Mouse (Mus musculus): Measurements from ENCODE around the gene Wdr78. TPM values are rescaled to one million over a fixed set of nuclear protein-coding genes. Genes with fewer than 3 reads are reported as not detected.

The Wdr78 gene
- polyA plus RNA-seq, 1 experiment from 2014 or later, result 7.4 TPM

DNA sequence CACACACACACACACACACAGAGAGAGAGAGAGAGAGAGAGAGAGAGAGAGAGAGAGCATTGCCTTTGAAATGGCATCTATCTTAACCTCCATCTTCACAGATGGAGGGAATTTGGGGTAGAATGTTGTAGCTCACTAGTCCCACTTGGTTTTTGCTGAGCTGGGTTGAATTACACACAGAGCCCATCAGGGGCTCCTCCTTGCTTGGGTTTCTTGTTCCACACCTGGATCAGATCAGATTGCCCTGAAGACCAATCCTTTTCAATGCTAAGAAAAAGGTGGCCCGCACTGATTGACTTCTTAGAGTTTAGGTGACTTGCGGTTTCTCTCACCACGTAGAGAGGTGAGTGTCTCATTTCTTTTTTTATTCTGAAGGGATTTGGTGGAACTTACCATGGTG, 122.7 kb downstream of the Wdr78 start:
- Histone ChIP-seq H3K4me2 (replicated peaks) (no peak overlapping the region), H3K4me1 (replicated peaks; ENCODE audit: control insufficient read depth, insufficient read depth, low read length) (no peaks in the 10 kb centered on the region), H3K9ac (no peak overlapping the region), H3K27ac (no peak overlapping the region), H3K9me3 (ENCODE audit: control insufficient read depth, low read length) (no peaks in the 10 kb centered on the region), H3K4me3 (replicated peaks; ENCODE audit: low read length) (no peak overlapping the region), H3K27me3 (ENCODE audit: control insufficient read depth, insufficient read depth, low read length) (no peaks in the 10 kb centered on the region), H3K36me3 (replicated peaks; ENCODE audit: control insufficient read depth, insufficient read depth) (no peaks in the 10 kb centered on the region)
- DNase-seq (ENCODE audit: low spot score) (no peak), ATAC-seq (ENCODE audit: low FRiP score) (no peak)
- WGBS, result 82% methylated on average over 3 of the region's 3 CpGs

DNA sequence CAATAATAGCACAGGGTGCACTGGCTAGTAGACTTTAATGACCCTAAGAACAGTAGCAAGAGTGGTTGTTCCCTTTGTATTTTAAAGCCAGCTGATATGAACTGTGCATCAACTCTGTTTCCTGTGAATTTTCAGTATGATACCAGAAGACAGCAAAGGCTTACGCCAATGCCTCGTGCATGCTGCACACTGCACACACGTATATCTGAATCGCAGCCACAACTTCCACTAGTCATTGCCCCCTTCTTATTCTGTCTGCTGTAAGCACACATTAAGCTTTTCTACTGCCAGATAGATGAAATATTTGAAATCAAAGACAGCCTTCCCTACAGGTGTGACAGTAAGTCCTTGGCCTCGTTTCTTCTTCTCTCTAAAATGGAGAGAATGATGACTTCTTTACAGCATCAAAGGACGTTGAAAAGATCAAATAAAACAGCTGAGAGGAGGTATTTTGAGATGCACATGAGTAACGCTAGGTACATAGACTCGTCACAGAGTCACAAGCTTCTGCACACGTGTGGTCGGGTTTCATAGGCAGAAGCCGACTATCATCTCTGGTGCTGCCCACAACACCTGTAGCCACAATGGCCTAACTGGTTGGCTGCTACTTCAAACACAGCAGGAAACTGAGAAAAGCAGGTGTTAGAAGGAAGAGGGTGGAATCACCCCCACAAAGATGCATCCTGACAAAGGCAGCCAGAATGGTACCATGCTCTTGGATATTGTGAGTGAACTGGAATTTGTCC, 123.6 kb downstream of the Wdr78 start:
- WGBS, result 89% methylated on average over 11 of the region's 11 CpGs
- ATAC-seq (ENCODE audit: low FRiP score), result no peak
- no peak overlapping the region for H3K4me3 ChIP-seq (replicated peaks; ENCODE audit: low read length)
- no peak overlapping the region for H3K27ac ChIP-seq
- H3K27me3 ChIP-seq (ENCODE audit: control insufficient read depth, insufficient read depth, low read length), result no peaks in the 10 kb centered on the region
- H3K36me3 ChIP-seq (replicated peaks; ENCODE audit: control insufficient read depth, insufficient read depth), result no peaks in the 10 kb centered on the region
- H3K4me1 ChIP-seq (replicated peaks; ENCODE audit: control insufficient read depth, insufficient read depth, low read length), result no peaks in the 10 kb centered on the region
- no peaks in the 10 kb centered on the region for H3K9me3 ChIP-seq (ENCODE audit: control insufficient read depth, low read length)
- no peak overlapping the region for H3K9ac ChIP-seq
- no peak overlapping the region for H3K4me2 ChIP-seq (replicated peaks)
- no peak for DNase-seq (ENCODE audit: low spot score)

DNA sequence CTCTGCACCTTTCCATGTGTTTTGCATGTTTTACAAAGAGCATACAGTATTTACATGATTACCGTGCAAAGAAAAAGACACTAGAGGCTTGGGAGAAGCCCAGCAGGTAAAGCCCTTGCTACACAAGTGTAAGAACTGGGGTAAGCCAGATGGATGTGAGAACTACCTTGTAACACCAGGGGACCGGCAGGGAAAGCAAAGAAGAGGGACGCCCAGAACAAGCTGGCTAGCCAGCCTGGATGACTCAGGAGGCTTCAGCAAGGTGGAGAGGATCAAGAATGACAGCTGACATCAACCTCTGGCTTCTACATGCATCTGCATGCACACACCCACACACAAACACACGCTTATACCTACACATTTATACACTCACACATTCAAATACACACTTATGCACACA, 124.3 kb downstream of the Wdr78 start:
- WGBS, result 83% methylated on average over 4 of the region's 4 CpGs

DNA sequence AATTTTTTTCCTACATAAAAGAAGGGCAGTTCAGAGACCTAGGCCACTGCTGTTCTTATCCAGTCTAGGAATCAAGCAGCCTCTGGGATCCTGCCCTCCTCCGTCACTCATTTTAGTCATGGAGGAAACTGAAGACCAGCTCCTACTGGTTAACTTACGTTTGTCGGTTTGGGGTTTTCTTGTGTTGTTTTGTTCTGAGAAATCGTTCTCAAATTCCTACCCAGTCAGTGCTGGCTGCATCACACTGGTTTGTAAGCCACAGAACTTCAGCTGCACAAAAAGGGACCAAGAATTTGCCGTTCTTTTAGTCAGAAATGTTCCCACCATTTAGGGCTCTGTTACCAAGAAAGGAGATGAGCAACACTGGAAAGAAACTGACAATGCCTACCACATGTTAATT, 125.0 kb downstream of the Wdr78 start:
- Histone ChIP-seq H3K4me3 (replicated peaks; ENCODE audit: low read length) (no peak overlapping the region), H3K4me1 (replicated peaks; ENCODE audit: control insufficient read depth, insufficient read depth, low read length) (no peaks in the 10 kb centered on the region), H3K27me3 (ENCODE audit: control insufficient read depth, insufficient read depth, low read length) (no peaks in the 10 kb centered on the region), H3K36me3 (replicated peaks; ENCODE audit: control insufficient read depth, insufficient read depth) (no peaks in the 10 kb centered on the region), H3K27ac (no peak overlapping the region), H3K9me3 (ENCODE audit: control insufficient read depth, low read length) (no peaks in the 10 kb centered on the region), H3K9ac (no peak overlapping the region), H3K4me2 (replicated peaks) (no peak overlapping the region)
- ATAC-seq (ENCODE audit: low FRiP score) (no peak), DNase-seq (ENCODE audit: low spot score) (no peak)
- 80% methylated on average over 5 of the region's 5 CpGs for WGBS

More for the DNA sequence above, 124.3 kb downstream of the Wdr78 start:
- no peak for DNase-seq (ENCODE audit: low spot score)
- no peak overlapping the region for H3K4me2 ChIP-seq (replicated peaks)
- no peaks in the 10 kb centered on the region for H3K9me3 ChIP-seq (ENCODE audit: control insufficient read depth, low read length)
- H3K27me3 ChIP-seq (ENCODE audit: control insufficient read depth, insufficient read depth, low read length), result no peaks in the 10 kb centered on the region
- no peak overlapping the region for H3K9ac ChIP-seq
- no peak for ATAC-seq (ENCODE audit: low FRiP score)
- no peak overlapping the region for H3K27ac ChIP-seq
- no peak overlapping the region for H3K4me3 ChIP-seq (replicated peaks; ENCODE audit: low read length)
- H3K4me1 ChIP-seq (replicated peaks; ENCODE audit: control insufficient read depth, insufficient read depth, low read length), result no peaks in the 10 kb centered on the region
- no peaks in the 10 kb centered on the region for H3K36me3 ChIP-seq (replicated peaks; ENCODE audit: control insufficient read depth, insufficient read depth)

DNA sequence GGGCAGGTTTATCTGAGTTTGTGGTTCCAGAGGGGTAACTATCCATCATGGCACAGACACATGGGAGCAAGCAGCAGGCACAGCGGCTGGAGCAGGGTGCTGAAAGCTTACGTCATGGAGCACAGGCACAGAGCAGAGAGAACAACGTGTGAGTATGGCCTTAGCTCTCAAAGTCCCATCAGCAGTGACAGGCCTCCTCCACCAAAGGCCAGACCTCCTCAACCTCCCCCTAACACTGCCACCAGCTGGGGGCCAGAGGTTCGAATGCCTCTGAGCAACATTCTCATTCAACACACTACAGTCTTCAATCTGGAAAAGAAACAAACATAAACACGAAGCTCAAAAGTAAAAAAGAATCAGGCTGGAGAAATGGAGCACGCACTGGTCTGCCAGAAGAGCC, 125.8 kb downstream of the Wdr78 start:
- no peaks in the 10 kb centered on the region for H3K9me3 ChIP-seq (ENCODE audit: control insufficient read depth, low read length)
- no peaks in the 10 kb centered on the region for H3K27me3 ChIP-seq (ENCODE audit: control insufficient read depth, insufficient read depth, low read length)
- no peak overlapping the region for H3K9ac ChIP-seq
- H3K4me3 ChIP-seq (replicated peaks; ENCODE audit: low read length), result no peak overlapping the region
- H3K36me3 ChIP-seq (replicated peaks; ENCODE audit: control insufficient read depth, insufficient read depth), result no peaks in the 10 kb centered on the region
- DNase-seq (ENCODE audit: low spot score) (no peak), ATAC-seq (ENCODE audit: low FRiP score) (no peak)
- H3K4me1 ChIP-seq (replicated peaks; ENCODE audit: control insufficient read depth, insufficient read depth, low read length), result no peaks in the 10 kb centered on the region
- H3K4me2 ChIP-seq (replicated peaks), result no peak overlapping the region
- 88% methylated on average over 6 of the region's 6 CpGs for WGBS
- H3K27ac ChIP-seq, result no peak overlapping the region

Other genes with a start within 250 kb of the Wdr78 start
- gene Tctex1d1, start 135.9 kb downstream of the Wdr78 start, polyA plus RNA-seq (2014; fragmentation: Nextera tagmentation; extraction: Ambion mirVana), result 3.7 and 4.5 TPM in 2 replicates
- gene Insl5, start 87.7 kb downstream of the Wdr78 start, polyA plus RNA-seq (2014; fragmentation: Nextera tagmentation; extraction: Ambion mirVana), result 0.51 TPM in 1 of 2 replicates, not detected in the other
- 31.4 and 33.2 TPM in 2 replicates for gene Mier1, start 165 bp downstream of the Wdr78 start, polyA plus RNA-seq (2014; fragmentation: Nextera tagmentation; extraction: Ambion mirVana)
- gene Slc35d1, start 100.6 kb upstream of the Wdr78 start, polyA plus RNA-seq (2014; fragmentation: Nextera tagmentation; extraction: Ambion mirVana), result 6.4 TPM in 2 replicates
- not detected in 2 replicates for gene 4921539E11Rik, start 176.3 kb upstream of the Wdr78 start, polyA plus RNA-seq (2014; fragmentation: Nextera tagmentation; extraction: Ambion mirVana)
- gene Oma1, start 199.3 kb upstream of the Wdr78 start, polyA plus RNA-seq (2014; fragmentation: Nextera tagmentation; extraction: Ambion mirVana), result 8.7 and 10.5 TPM in 2 replicates